Mouse (Mus musculus): ENCODE results near the gene Ada. TPM values are rescaled to one million over a fixed set of nuclear protein-coding genes. Genes with fewer than 3 reads are reported as not detected.

The Ada gene
- total RNA-seq, 2 experiments from 2014 or later: 0.70 to 0.80 TPM

GRCm38 (mm10) chr2:163735163-163735562 is 14.9 kb downstream of the Ada start:
- DNase-seq (ENCODE audit: low spot score in 2 of 2): no peak

GRCm38 (mm10) chr2:163732021-163732420 is 18.0 kb downstream of the Ada start:
- no peak for DNase-seq (ENCODE audit: low spot score in 2 of 2)

- no peak for DNase-seq (ENCODE audit: low spot score in 2 of 2)
Measured at GRCm38 (mm10) chr2:163728300-163728699, 21.7 kb downstream of the Ada start.

GRCm38 (mm10) chr2:163726766-163727393 is 23.2 kb downstream of the Ada start:
- DNase-seq (ENCODE audit: low spot score in 2 of 2): no peak

GRCm38 (mm10) chr2:163722550-163722949 is 27.5 kb downstream of the Ada start:
- DNase-seq (ENCODE audit: low spot score in 2 of 2): peak; percentile 61

GRCm38 (mm10) chr2:163719616-163720015 is 30.4 kb downstream of the Ada start:
- DNase-seq (ENCODE audit: low spot score in 2 of 2): no peak

- peak; percentile 85 to 89 for DNase-seq (ENCODE audit: low spot score in 2 of 2)
Measured at GRCm38 (mm10) chr2:163718951-163719603, 31.0 kb downstream of the Ada start.

- no peak for DNase-seq (ENCODE audit: low spot score in 2 of 2)
Measured at GRCm38 (mm10) chr2:163718526-163718925, 31.5 kb downstream of the Ada start.

GRCm38 (mm10) chr2:163716853-163717252 is 33.2 kb downstream of the Ada start:
- DNase-seq (ENCODE audit: low spot score in 2 of 2): no peak

GRCm38 (mm10) chr2:163716448-163716847 is 33.6 kb downstream of the Ada start:
- DNase-seq (ENCODE audit: low spot score in 2 of 2): no peak

- no peak for DNase-seq (ENCODE audit: low spot score in 2 of 2)
Measured at GRCm38 (mm10) chr2:163713340-163713739, 36.7 kb downstream of the Ada start.

- DNase-seq (ENCODE audit: low spot score in 2 of 2): no peak
Measured at GRCm38 (mm10) chr2:163712874-163713273, 37.2 kb downstream of the Ada start.

GRCm38 (mm10) chr2:163712473-163712872 is 37.6 kb downstream of the Ada start:
- no peak for DNase-seq (ENCODE audit: low spot score in 2 of 2)

GRCm38 (mm10) chr2:163711368-163711868 is 38.6 kb downstream of the Ada start:
- peak in 1 of 2 experiments; percentile 29 for DNase-seq (ENCODE audit: low spot score in 2 of 2)

- DNase-seq (ENCODE audit: low spot score in 2 of 2): no peak
Measured at GRCm38 (mm10) chr2:163710606-163711159, 39.4 kb downstream of the Ada start.

GRCm38 (mm10) chr2:163710000-163710399 is 40.0 kb downstream of the Ada start:
- DNase-seq (ENCODE audit: low spot score in 2 of 2): no peak

- DNase-seq (ENCODE audit: low spot score in 2 of 2): no peak
Measured at GRCm38 (mm10) chr2:163708763-163709250, 41.2 kb downstream of the Ada start.

GRCm38 (mm10) chr2:163708321-163708720 is 41.7 kb downstream of the Ada start:
- no peak for DNase-seq (ENCODE audit: low spot score in 2 of 2)

- peak in 1 of 2 experiments; percentile 46 for DNase-seq (ENCODE audit: low spot score in 2 of 2)
Measured at GRCm38 (mm10) chr2:163703599-163704260, 46.3 kb downstream of the Ada start.

GRCm38 (mm10) chr2:163702921-163703320 is 47.1 kb downstream of the Ada start:
- no peak for DNase-seq (ENCODE audit: low spot score in 2 of 2)

- no peak for DNase-seq (ENCODE audit: low spot score in 2 of 2)
Measured at GRCm38 (mm10) chr2:163702431-163702830, 47.6 kb downstream of the Ada start.
